Mouse (Mus musculus): ENCODE data around the gene Zfp42.
"Not testable (repeated sequence)": the region's sequence is repeated elsewhere in the genome, so short reads cannot be mapped to it uniquely, and the experiment has no call there.

Gene Zfp42

GRCm38 (mm10) chr8:43306896-43307295 lies at the start of gene Zfp42:
Gene Zfp42, minus strand, starts transcription at chr8:43306980.
- no peak for DNase-seq (ENCODE audit: inconsistent age in 2 of 2, low spot score in 1 of 2)

GRCm38 (mm10) chr8:43356069-43356770 lies 49.4 kb upstream of the Zfp42 start:
- DNase-seq (ENCODE audit: inconsistent age in 2 of 2, low spot score in 1 of 2) = no peak

- not testable (repeated sequence) for DNase-seq (ENCODE audit: inconsistent age in 2 of 2, low spot score in 1 of 2)
Observed at GRCm38 (mm10) chr8:43352241-43352640, 45.5 kb upstream of the Zfp42 start.

- no peak for DNase-seq (ENCODE audit: inconsistent age in 2 of 2, low spot score in 1 of 2)
Observed at GRCm38 (mm10) chr8:43338555-43338954, 31.8 kb upstream of the Zfp42 start.

- DNase-seq (ENCODE audit: inconsistent age in 2 of 2, low spot score in 1 of 2) = peak in 1 of 2 experiments; percentile 17
Observed at GRCm38 (mm10) chr8:43333465-43333864, 26.7 kb upstream of the Zfp42 start.

- no peak for DNase-seq (ENCODE audit: inconsistent age in 2 of 2, low spot score in 1 of 2)
Observed at GRCm38 (mm10) chr8:43331657-43332056, 24.9 kb upstream of the Zfp42 start.

GRCm38 (mm10) chr8:43329913-43330705 lies 23.3 kb upstream of the Zfp42 start:
- no peak for DNase-seq (ENCODE audit: inconsistent age in 2 of 2, low spot score in 1 of 2)

- no peak for DNase-seq (ENCODE audit: inconsistent age in 2 of 2, low spot score in 1 of 2)
Observed at GRCm38 (mm10) chr8:43328666-43329065, 21.9 kb upstream of the Zfp42 start.

GRCm38 (mm10) chr8:43320771-43321170 lies 14.0 kb upstream of the Zfp42 start:
- no peak for DNase-seq (ENCODE audit: inconsistent age in 2 of 2, low spot score in 1 of 2)

GRCm38 (mm10) chr8:43308213-43308612 lies 1.4 kb upstream of the Zfp42 start:
- no peak for DNase-seq (ENCODE audit: inconsistent age in 2 of 2, low spot score in 1 of 2)

- no peak for DNase-seq (ENCODE audit: inconsistent age in 2 of 2, low spot score in 1 of 2)
Observed at GRCm38 (mm10) chr8:43305676-43306075, 1.1 kb downstream of the Zfp42 start.

GRCm38 (mm10) chr8:43299796-43300195 lies 7.0 kb downstream of the Zfp42 start:
- no peak for DNase-seq (ENCODE audit: inconsistent age in 2 of 2, low spot score in 1 of 2)

- DNase-seq (ENCODE audit: inconsistent age in 2 of 2, low spot score in 1 of 2) = no peak
Observed at GRCm38 (mm10) chr8:43295826-43296225, 11.0 kb downstream of the Zfp42 start.

GRCm38 (mm10) chr8:43294191-43294590 lies 12.6 kb downstream of the Zfp42 start:
- no peak for DNase-seq (ENCODE audit: inconsistent age in 2 of 2, low spot score in 1 of 2)

- no peak for DNase-seq (ENCODE audit: inconsistent age in 2 of 2, low spot score in 1 of 2)
Observed at GRCm38 (mm10) chr8:43290424-43291111, 16.2 kb downstream of the Zfp42 start.

- no peak for DNase-seq (ENCODE audit: inconsistent age in 2 of 2, low spot score in 1 of 2)
Observed at GRCm38 (mm10) chr8:43289781-43290180, 17.0 kb downstream of the Zfp42 start.

- DNase-seq (ENCODE audit: inconsistent age in 2 of 2, low spot score in 1 of 2) = no peak
Observed at GRCm38 (mm10) chr8:43288840-43289239, 17.9 kb downstream of the Zfp42 start.

- no peak for DNase-seq (ENCODE audit: inconsistent age in 2 of 2, low spot score in 1 of 2)
Observed at GRCm38 (mm10) chr8:43287456-43287855, 19.3 kb downstream of the Zfp42 start.

- no peak for DNase-seq (ENCODE audit: inconsistent age in 2 of 2, low spot score in 1 of 2)
Observed at GRCm38 (mm10) chr8:43283231-43283630, 23.5 kb downstream of the Zfp42 start.

GRCm38 (mm10) chr8:43278397-43278796 lies 28.4 kb downstream of the Zfp42 start:
- DNase-seq (ENCODE audit: inconsistent age in 2 of 2, low spot score in 1 of 2) = no peak

- DNase-seq (ENCODE audit: inconsistent age in 2 of 2, low spot score in 1 of 2) = no peak
Observed at GRCm38 (mm10) chr8:43260961-43261360, 45.8 kb downstream of the Zfp42 start.

- DNase-seq (ENCODE audit: inconsistent age in 2 of 2, low spot score in 1 of 2) = no peak
Observed at GRCm38 (mm10) chr8:43257886-43258285, 48.9 kb downstream of the Zfp42 start.

All from adrenal gland, adult (tissue).